Mouse (Mus musculus): Measurements from ENCODE around the gene Gm4952. TPM values are rescaled to one million over a fixed set of nuclear protein-coding genes. Genes with fewer than 3 reads are reported as not detected.

Gm4952 gene
- not detected for polyA plus RNA-seq (2017; shearing (Covaris generic))

GRCm38 (mm10) chr19:12599674-12600073, at the start of gene Gm4952:
Gene Gm4952 (plus strand): TSS chr19:12599974.
- no peak for ATAC-seq

DNA sequence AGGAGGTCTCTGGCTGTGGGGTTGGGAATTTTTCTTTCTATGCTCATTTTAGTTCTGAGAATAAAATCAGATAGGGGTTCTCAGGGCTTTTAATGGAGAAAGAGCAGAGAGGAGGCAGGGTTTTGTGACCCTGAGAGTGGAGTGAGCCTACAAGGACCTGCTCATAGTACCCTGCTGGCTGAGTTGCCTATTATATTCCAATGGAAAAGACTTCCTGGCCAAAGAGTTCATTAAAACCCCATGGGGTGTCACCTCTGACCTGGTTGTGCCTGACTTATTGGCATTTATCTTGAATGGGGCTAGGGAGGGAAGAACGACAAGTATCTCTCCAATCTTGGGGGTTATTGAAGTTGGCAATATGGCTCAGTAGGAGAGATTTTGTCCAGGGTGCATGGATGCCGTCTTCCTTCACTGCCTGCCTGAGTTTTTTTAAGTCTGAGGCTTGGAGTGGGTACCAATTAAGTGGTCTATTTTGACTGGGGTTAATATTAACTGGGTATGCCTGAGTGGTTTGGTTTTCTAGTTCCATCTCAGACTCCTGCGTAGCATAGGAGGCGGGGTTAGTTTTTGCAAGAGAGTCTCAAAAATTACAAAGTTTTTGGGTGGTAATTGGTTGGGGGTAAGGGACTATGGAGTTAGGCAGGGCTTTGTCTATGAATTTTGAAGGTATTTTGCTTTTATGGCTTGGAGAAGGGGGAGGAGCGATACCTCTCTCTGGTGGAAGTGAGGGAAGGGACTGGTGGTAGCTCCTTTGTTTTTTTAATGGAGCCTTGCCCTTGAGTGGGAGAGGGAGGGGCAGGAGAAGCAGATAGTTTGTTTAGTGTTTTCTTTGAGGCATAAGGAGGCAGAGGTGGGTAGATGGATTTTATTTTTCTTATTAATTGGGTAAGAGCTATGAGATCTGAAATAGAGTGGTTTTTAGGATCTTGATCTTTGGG, 49.5 kb upstream of the Gm4952 start:
- no peak for ATAC-seq

- no peak for ATAC-seq
Measured at GRCm38 (mm10) chr19:12556293-12556692, 43.5 kb upstream of the Gm4952 start.

DNA sequence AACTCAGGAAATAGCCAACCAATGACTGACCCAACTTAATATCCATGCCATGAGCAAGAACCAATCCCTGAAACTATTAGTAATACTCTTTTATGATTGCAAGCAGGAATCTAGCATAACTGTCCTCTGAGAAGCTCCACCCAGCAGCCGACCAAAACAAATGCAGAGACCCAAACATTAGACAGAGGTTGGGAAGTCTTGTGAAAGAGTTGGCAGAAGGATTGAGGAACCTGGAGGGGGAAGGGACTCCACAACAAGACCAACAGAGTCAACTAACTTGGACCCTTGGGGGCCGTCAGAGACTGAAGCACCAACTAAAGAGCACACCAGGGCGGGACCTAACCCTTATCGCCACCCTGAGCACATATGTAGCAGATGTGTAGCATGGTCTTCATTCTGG, 41.6 kb upstream of the Gm4952 start:
- no peak for ATAC-seq

DNA sequence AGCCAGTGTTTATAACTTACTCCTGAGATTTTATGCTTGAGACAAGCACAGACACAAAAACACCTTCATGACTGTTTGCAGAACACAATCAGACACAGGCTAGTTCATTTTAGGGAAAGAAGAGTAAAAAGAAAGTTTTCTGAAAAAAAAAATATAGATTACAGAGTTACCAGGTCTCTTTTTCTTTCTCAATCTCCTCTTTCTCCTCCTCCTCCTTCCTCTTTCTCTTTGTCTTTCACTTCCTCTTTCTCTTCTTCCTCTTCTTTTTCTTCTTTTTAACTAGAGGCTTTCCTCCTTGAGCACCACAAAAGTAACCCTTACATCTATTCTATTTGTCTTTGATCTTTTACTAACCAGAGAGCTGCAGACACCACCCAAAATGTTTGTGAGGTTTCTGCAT, 35.6 kb upstream of the Gm4952 start:
- ATAC-seq, result no peak

- ATAC-seq, result no peak
Measured at GRCm38 (mm10) chr19:12567011-12567410, 32.8 kb upstream of the Gm4952 start.

- no peak for ATAC-seq
Measured at GRCm38 (mm10) chr19:12570866-12571265, 28.9 kb upstream of the Gm4952 start.

- ATAC-seq, result no peak
Measured at GRCm38 (mm10) chr19:12571687-12572086, 28.1 kb upstream of the Gm4952 start.

- peak; percentile 1 for ATAC-seq
Measured at GRCm38 (mm10) chr19:12572614-12573265, 27.0 kb upstream of the Gm4952 start.

DNA sequence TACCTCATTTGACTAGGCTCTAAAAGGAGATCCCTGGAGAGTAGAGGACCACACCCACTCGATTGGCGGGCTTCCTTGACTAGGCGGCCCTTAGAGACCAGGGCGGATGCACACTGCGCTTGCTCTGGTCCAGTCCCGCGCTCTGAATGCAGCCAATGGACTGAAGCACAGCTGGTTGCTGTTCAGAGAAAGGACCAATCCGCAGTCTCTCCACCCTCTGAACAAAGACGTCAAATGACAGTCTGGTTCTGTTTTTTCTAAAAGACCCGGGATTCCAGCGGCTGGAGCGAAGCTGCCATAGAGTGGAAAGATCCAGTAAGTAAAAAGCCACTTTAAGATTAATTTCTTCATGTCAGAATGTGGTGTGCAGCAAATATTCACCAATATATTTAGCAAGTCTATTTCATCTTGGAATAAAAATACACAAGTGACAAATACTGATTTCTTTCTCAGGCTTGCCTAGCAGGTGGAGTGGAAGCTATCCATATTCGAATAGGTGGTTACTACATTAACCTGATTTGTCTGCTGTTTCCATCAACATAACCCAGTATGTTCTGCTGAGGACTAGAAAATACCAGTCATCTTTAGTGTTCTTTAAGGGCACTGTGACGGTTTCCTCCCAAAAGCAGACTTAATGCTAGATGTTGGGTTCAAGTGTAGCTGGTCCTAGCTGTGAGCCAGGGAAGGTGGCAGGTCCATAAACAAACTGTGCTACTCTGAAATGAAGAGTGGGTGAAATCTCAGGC, 26.3 kb upstream of the Gm4952 start:
- peak; percentile 93 for ATAC-seq

DNA sequence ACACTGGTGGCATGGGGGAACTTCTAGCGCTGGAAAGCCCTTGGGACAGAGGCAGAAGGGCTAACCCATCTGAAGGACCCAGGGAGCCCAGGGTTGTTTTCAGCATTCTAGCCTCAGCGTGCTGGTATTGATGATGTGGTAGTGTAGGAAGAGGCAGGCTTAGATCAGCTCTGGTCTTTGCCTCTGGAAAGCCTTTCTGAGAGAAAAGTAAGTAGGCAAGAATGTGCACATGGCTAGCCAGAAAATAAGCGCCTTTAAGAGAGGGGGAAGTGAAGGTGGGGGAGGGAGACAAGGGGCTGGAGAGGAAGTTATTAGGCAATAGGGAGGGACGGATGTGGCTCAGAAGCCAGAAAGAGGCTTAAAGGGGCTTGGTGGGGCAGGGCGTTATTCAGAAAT, 25.8 kb upstream of the Gm4952 start:
- ATAC-seq, result peak; percentile 58

DNA sequence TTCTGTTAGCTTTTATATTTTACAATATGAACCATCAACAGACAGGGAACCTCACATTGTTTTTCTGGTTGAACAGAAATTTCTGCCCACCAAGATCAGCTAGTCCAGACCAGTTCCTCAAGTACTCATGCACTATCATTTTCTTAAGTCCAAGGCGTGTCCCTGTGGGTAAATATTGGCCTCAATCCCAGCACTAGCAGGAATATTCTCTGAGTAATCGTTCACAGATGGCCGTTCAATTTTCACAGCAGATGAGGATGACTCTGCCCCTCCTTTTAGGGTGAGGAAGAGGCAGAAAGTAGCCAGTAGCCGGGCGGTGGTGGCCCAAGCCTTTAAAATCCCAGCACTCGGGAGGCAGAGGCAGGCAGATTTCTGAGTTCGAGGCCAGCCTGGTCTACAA, 24.7 kb upstream of the Gm4952 start:
- ATAC-seq, result no peak

GRCm38 (mm10) chr19:12575514-12575913, 24.3 kb upstream of the Gm4952 start:
- ATAC-seq, result no peak

DNA sequence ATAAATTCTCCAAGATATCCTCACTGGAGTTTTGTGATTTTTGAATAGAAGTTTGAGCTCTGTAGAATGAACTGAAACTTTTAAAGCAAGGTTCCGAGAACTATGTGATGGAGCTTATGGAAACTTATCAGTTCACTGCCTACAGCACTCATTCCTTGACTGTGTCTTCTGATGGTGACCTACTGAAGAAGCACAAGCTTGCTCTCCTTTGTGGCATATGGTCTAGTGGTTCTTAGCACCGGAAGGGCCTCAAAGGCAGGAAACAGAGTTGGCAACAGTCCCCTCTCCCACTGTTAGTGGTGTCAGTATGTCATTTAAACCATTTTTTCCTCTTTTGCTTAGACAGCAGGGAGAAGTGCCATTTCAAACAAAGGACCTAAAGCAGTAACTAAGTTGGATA, 23.1 kb upstream of the Gm4952 start:
- no peak for ATAC-seq

- ATAC-seq, result no peak
Measured at GRCm38 (mm10) chr19:12585310-12585709, 14.5 kb upstream of the Gm4952 start.

DNA sequence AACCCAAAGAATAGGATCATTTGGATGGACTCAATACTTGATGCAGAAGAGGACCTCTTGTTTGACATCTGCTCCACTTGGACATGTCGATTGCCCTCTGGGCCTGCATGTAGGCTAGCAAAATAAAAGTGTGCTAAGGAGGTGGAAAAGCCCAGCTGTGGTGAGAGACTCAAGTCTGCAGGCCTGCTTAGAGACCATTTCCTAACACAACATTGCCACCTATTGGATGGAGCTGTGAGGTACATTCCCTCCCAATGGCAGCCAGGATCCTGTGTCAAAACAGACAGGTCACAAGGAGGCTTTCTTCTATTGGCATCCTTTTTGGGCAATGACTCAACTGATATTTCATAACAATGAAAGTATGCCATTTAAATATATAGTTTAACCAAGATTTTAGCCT, 7.9 kb upstream of the Gm4952 start:
- ATAC-seq, result peak; percentile 77

DNA sequence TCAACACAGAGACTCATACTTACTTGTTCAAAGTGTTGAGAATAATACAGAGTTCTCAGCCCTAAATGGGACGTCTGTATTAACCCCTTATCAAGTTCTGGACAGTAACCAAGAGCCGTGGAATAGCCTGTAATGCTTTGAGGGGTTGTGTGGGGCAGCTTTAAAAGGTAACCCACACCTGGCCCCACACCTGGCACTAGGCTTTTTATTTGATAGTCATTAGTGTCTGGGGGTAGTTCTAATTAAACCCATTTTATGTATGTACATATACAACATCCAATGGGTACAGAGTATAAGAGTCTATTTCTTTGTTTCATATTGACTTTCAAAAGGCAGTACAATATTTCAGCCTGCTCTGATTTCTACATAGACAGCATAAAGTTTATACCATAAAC, 4.6 kb upstream of the Gm4952 start:
- peak; percentile 14 for ATAC-seq

DNA sequence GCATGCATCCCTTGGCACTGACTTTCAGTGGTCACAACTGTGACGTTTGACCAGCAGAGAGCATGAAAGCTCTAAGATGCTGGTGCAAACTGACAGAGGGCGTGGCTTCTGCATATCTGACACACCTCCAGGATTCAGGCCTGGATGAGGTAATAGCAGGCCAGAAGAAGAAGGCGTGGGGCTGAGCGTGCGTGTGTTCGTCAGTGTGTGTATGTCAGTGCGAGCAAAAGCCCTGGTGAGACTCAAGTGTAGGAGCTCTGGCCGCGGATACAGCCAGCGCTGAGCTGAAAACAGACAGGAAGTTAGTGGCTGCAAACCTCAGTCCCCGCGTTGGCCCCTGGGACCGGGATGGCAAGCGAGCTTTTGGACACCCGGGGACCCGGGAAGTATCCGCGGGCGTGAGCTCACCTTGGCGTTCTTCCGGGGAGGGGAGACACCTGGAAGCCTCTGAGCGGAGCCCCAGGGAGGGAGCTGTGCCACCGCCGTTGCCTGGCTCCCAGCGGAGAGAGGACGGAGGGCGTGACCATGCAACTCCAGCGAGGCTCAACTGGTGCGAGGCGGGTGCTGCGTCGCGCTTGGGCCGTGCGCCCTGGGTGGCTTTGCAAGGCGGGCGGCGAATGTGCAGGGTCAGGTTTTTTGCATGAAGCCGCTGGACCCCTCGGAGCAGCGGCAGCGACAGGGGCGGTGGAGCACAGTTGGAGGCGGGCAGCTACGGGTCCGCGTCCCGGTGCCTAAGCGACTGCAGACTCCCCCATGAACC, 4.1 kb upstream of the Gm4952 start:
- ATAC-seq, result peak; percentile 68

DNA sequence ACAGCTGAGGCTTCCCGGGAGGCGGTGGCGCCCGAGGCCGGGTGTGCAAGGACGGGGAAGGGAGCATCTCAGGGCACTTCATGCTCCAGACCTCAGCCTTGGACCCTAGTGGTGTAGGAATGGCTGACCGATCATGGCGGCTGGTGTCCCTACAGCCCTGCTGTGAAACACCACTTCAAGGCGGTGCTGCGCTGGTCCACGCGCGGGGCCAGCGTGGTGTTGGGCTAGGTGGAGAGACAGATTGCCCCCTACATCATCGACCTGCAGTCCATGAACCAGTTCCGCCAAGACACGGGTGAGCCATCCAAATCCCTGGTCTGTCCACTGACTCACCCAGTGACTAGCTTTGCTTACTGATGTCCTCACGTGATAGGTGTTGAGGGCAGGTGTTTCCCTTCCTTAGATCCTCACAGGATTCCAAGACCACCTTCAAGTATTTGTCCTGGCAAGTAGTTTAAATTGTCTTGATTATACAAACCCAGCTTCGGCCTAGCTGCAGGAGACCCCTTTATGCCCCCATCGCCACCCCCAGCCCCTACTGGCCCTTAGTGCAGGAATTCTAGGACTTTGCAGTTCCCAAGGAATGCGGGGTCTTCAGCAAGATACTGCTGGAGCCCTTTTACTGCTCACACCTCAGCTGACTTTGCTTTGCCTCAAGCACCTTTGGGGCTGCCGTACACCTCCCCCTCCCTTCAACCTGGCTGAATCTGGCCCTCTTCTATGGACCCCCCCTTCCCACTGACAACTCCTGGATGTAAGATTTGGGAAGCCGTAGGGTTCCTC, 3.3 kb upstream of the Gm4952 start:
- ATAC-seq, result no peak

DNA sequence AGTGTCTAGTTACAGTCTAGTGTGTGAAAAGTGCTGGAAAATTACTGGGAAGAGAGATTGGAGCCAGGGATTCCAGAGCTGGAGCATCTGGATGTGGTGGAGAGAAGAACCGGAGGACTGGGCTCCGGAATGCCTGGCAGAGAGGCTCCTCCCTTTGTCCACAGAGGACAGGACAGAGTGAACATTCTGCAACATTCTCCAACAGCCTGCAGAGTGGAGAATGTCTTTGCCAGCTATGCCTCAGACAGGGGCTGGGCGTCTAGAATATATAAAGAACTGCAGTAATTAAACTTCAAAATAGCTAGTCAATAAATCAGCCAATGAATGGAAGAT, 2.7 kb upstream of the Gm4952 start:
- no peak for ATAC-seq

DNA sequence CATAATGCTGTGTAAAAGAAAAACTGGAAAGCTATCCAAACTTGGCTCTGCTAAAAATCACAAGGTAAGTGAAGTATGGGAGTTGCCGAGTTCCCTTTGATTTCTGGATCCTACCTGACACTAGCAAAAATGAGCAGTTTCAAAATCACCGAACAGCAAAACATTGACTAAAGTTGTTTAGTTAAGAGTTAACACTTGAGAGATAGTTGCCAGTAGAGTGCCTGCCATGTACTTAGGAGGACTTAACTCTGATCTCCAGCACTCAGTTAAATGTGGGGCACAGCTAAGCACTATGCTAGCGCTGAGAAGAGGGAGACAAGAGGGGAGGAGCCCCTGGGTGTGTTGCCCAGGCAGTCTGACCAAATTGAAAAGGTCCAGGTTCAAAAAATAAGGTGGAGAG, 1.1 kb upstream of the Gm4952 start:
- ATAC-seq, result no peak
